Mouse (Mus musculus) midbrain, embryonic 16.5 days (tissue): ENCODE measurements around the gene Kif18a. TPM values are rescaled to one million over a fixed set of nuclear protein-coding genes. Genes with fewer than 3 reads are reported as not detected.

Experiments
- ATAC-seq: fragments of 200-750 bp; cut with Nextera tagmentation; 2 replicates; pipeline ENCODE4 v1.8.0; 2017; ENCODE audit warnings: moderate TSS enrichment
- H3K27ac ChIP-seq: fragments of 300-500 bp; sonication (generic); 2 replicates; pipeline ENCODE4 v1.5.1; 2014; ENCODE audit warnings: mild to moderate bottlenecking, low read length, mixed read lengths
- H3K27me3 ChIP-seq: fragments of 300-500 bp; sonication (generic); 2 replicates; pipeline ENCODE4 v1.6.1; 2014; ENCODE audit warnings: low read depth, low read length, mixed read lengths; ENCODE audit not compliant: control insufficient read depth, insufficient read depth
- H3K36me3 ChIP-seq: fragments of 300-500 bp; sonication (generic); 2 replicates; pipeline ENCODE4 v1.6.1; 2014; ENCODE audit warnings: mild to moderate bottlenecking, low read length, moderate library complexity, mixed read lengths; ENCODE audit not compliant: control insufficient read depth, insufficient read depth
- H3K4me1 ChIP-seq: fragments of 300-500 bp; sonication (generic); 2 replicates; pipeline ENCODE4 v1.6.1; 2014; ENCODE audit warnings: mild to moderate bottlenecking, low read length, mixed read lengths; ENCODE audit not compliant: control insufficient read depth, insufficient read depth
- H3K4me2 ChIP-seq: fragments of 300-500 bp; sonication (generic); 2 replicates; pipeline ENCODE4 v1.6.1; 2014; ENCODE audit warnings: mild to moderate bottlenecking, low read length, mixed read lengths
- H3K4me3 ChIP-seq: fragments of 300-500 bp; sonication (generic); 2 replicates; pipeline ENCODE4 v1.5.1; 2014; ENCODE audit warnings: low read depth, mild to moderate bottlenecking, low read length, moderate library complexity, mixed read lengths
- H3K9ac ChIP-seq: fragments of 300-500 bp; sonication (generic); 2 replicates; pipeline ENCODE4 v1.6.1; 2014; ENCODE audit warnings: low read depth, low read length, mixed read lengths
- H3K9me3 ChIP-seq: fragments of 300-500 bp; sonication (generic); replicated peaks from 2 replicates; pipeline ENCODE4 v1.6.1; 2014; ENCODE audit warnings: mild to moderate bottlenecking, low read length, mixed read lengths; ENCODE audit not compliant: control insufficient read depth, poor library complexity, severe bottlenecking
- WGBS: fragments of 180-500 bp; shearing (Covaris S2); extraction: QIAGEN DNeasy Blood & Tissue Kit; methylation state at CpG from one replicate; pipeline ENCODE4 v1.1.7; 2014; 5-methylcytosine and 5-hydroxymethylcytosine counted together
- polyA plus RNA-seq: library from polyadenylated mRNA; unstranded; fragments of >200 nt; fragmentation: Nextera tagmentation; extraction: Ambion mirVana; gene quantifications from 2 replicates; pipeline ENCODE4 v1.2.1, GENCODE M21; 2015

Kif18a gene
- polyA plus RNA-seq, result 3.1 and 3.7 TPM in 2 replicates

DNA sequence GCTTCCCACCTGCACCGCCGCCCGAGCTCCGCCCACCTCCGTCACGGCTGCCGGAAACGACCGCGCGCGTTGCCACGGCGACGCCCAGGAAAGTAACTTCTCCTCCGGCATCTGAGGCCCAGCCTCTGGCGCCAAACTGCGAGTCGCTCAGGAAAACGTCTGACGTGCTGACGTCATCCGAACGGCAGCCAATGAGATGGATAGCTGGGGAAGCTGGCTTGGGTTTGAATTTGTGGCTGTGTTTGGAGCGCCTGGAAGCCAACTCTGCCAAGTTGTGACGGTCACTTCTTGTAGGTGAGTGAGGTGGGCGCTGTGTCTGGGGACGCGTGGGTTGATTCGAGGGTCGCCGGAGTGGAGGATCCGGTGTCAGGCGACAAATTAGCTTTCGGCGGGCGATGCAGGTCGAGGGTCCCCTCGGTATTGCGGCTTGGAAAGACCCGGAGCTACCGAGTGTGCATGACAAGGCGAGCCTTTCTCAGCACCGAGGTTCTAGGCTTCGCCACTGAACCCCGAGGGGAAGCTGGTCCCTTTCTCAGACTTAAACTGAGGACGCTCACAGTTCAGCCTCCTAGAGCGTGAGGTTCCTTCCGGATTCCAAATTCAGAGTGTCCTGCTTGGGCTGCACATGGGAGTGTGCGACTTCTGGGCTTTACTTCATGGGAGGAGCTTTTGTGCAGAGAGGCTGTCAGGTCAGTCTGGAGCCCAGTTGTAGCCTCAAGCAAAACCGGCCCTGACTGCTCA, at the start of gene Kif18a, which contains the start of gene Mettl15:
TSS of gene Kif18a (plus strand) at position 139 of the 741 bp plus-strand sequence.
TSS of gene Mettl15 (minus strand) at position 149 of the 741 bp plus-strand sequence.
- peak; percentile 99 for ATAC-seq
- Histone ChIP-seq H3K9ac (peak within 1 kb of the TSS; percentile 62), H3K9me3 (no peaks in the 10 kb centered on the region), H3K36me3 (no peaks in the 10 kb centered on the region), H3K27me3 (no peaks in the 10 kb centered on the region), H3K4me2 (peak within 1 kb of the TSS; percentile 75), H3K4me1 (peaks cover 9% of the 10 kb centered on the region), H3K4me3 (peak within 1 kb of the TSS; percentile 50), H3K27ac (peak within 1 kb of the TSS; percentile 67)
- under 1% methylated on average over 51 of the region's 51 CpGs for WGBS

DNA sequence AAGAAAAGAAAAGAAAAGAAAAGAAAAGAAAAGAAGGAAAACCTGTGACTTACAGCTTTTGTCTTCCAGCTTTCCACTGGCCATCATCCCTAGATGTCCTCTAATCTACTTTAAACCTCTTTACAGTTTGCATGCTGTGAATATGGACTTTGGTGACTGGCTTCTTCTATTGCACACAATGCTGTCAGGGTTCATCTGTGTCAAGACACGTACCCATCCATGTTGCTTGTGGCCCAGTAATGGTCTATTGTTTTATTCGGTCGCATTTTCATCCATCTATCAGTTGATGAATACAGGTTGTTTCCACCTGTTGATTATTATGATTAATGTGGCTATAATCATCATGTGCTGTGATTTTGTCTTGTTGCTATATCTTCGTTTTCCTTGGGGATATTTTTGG, 46.7 kb upstream of the Kif18a start:
- Histone ChIP-seq H3K27ac (no peak overlapping the region), H3K4me2 (no peak overlapping the region), H3K9me3 (no peaks in the 10 kb centered on the region), H3K4me1 (no peaks in the 10 kb centered on the region), H3K36me3 (no peaks in the 10 kb centered on the region), H3K27me3 (no peaks in the 10 kb centered on the region), H3K4me3 (no peak overlapping the region), H3K9ac (no peak overlapping the region)
- WGBS, result 88% methylated on average over 4 of the region's 4 CpGs
- no peak for ATAC-seq

DNA sequence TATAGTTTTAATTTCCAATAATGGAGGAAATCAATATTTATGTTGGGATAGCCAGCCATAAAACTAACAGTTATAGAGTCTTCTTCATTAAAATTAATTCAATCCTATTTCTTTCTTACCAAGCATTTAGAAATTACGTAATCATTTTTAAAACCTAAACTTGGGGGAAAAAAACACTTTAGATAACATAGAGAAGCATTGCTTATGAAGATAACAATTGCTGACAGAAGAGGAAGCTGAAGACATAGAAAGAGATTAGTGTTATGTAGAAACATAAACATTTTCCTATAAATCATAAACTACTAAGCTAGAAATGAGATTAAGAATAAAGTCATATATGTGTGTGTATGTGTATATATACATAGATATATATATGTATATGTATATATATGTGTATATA, 44.8 kb upstream of the Kif18a start:
- H3K4me3 ChIP-seq, result no peak overlapping the region
- H3K27me3 ChIP-seq, result no peaks in the 10 kb centered on the region
- no peaks in the 10 kb centered on the region for H3K9me3 ChIP-seq
- no peak for ATAC-seq
- H3K4me1 ChIP-seq, result no peaks in the 10 kb centered on the region
- H3K4me2 ChIP-seq, result no peak overlapping the region
- no peak overlapping the region for H3K9ac ChIP-seq
- no peak overlapping the region for H3K27ac ChIP-seq
- WGBS, result 100% methylated on average over 1 of the region's 1 CpGs
- H3K36me3 ChIP-seq, result no peaks in the 10 kb centered on the region

DNA sequence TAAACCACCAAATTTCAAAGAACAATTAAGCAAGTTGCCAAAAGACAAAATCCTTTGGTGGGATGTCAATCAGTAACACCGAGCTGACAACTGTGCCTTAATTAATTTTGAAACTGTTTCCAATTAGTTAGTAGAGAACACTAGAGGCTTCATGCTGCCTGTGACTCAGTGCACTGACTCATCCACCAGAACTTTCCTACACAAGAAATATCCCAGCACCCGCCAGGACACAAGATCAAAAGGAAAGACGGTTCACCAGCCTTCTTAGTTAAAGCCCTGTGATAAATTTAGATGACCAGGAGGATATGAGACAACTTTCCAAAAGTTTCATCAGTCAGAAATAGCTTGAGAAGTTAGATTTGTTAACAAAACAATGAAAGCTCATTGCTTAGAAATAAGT, 38.6 kb upstream of the Kif18a start:
- WGBS, result 67% methylated on average over 3 of the region's 3 CpGs
- no peaks in the 10 kb centered on the region for H3K36me3 ChIP-seq
- ATAC-seq, result no peak

DNA sequence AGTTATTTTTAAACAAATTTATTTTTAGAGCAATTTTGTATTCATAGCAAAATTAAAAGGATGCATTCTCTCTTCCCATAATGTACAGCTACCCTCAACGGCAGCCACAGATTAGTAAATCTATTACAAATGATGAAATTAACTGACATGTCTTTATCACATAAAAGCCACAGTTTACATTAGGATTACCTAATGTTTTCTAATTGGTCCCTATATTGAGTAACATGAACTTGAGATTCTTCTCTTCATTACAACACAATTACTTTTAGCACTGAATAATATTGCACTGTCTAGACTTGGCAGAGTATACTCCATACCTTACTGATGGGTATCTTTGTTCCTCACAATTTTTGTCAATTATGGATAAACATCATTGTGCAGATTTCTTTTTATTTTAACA, 17.8 kb upstream of the Kif18a start:
- no peak overlapping the region for H3K9ac ChIP-seq
- ATAC-seq, result no peak
- no peaks in the 10 kb centered on the region for H3K4me1 ChIP-seq
- no peaks in the 10 kb centered on the region for H3K36me3 ChIP-seq
- H3K9me3 ChIP-seq, result no peaks in the 10 kb centered on the region
- H3K27me3 ChIP-seq, result no peaks in the 10 kb centered on the region
- no peak overlapping the region for H3K4me3 ChIP-seq
- no peak overlapping the region for H3K27ac ChIP-seq
- 91% methylated on average over 1 of the region's 1 CpGs for WGBS
- no peak overlapping the region for H3K4me2 ChIP-seq

More for the DNA sequence above, 38.6 kb upstream of the Kif18a start:
- no peak overlapping the region for H3K27ac ChIP-seq
- no peaks in the 10 kb centered on the region for H3K4me1 ChIP-seq
- no peaks in the 10 kb centered on the region for H3K9me3 ChIP-seq
- H3K4me3 ChIP-seq, result no peak overlapping the region
- no peak overlapping the region for H3K9ac ChIP-seq
- H3K4me2 ChIP-seq, result no peak overlapping the region
- H3K27me3 ChIP-seq, result no peaks in the 10 kb centered on the region

DNA sequence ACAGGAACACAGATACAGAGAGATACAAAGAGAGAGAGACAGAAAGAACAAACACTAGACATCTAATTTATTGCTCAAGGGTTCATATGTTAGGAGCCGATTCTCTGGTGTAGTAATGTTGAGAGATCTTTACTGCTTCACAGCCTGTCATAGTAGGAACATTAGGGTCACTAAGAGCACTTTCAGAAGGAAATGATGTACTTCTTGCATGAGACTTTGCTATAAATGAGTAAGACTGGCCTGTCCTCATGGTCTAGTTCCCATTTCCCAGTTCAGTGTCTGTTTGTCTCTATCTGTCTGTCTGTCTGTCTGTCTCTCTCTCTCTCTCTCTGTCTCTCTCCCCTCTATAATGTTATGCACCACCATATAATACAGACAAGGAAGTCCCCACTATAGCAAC, 7.4 kb upstream of the Kif18a start:
- WGBS, result 90% methylated on average over 1 of the region's 1 CpGs

DNA sequence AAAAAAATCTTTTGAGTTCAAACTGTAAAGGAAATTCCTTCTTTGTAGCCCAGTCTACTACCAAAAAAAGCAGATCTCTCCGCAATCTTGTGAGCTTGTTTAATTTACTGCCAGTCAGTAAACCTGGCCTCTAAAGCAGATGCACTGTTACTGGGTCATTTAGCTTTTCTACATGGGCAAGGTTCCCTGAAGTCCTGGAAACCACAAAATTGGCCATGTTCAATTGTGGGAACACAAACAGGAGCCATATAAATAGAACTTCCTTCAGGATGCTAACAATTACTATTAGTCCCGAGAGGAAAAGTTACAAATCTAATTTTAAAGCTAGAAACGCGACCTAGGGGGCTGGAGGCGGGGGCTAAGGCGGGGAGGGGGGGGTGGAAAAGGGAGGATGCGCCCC, 2.9 kb upstream of the Kif18a start:
- H3K4me3 ChIP-seq, result peak overlapping the region; percentile 43
- 12% methylated on average over 7 of the region's 7 CpGs for WGBS
- peaks cover 9% of the 10 kb centered on the region for H3K4me1 ChIP-seq
- peak overlapping the region; percentile 67 for H3K4me2 ChIP-seq
- H3K36me3 ChIP-seq, result no peaks in the 10 kb centered on the region
- no peaks in the 10 kb centered on the region for H3K9me3 ChIP-seq
- ATAC-seq, result no peak
- H3K27ac ChIP-seq, result no peak overlapping the region
- H3K27me3 ChIP-seq, result no peaks in the 10 kb centered on the region
- H3K9ac ChIP-seq, result peak overlapping the region; percentile 61

More for the DNA sequence above, 7.4 kb upstream of the Kif18a start:
- H3K27me3 ChIP-seq, result no peaks in the 10 kb centered on the region
- H3K36me3 ChIP-seq, result no peaks in the 10 kb centered on the region
- H3K9me3 ChIP-seq, result no peaks in the 10 kb centered on the region
- ATAC-seq, result no peak
- H3K27ac ChIP-seq, result no peak overlapping the region
- peaks cover 3% of the 10 kb centered on the region for H3K4me1 ChIP-seq
- no peak overlapping the region for H3K4me2 ChIP-seq
- H3K4me3 ChIP-seq, result no peak overlapping the region
- no peak overlapping the region for H3K9ac ChIP-seq

DNA sequence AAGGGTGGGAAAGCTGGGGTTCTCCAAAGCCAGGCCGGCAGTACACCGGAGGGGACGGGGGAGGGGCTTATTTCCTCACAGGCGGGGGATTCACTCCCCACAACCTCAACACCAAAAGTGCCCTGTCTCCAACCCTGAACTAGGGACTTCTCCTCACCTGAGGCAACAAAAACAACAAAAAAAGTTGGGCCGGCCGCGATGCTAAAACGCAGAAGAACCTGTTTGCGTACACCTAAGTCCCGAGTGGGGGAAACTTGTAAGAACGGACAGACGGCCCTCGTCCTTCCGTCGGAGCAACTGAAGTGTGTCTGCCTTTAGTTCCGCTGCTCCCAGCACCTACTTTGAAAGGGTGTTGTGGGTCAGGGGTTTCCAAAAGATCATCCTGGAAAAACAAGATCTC, 2.5 kb upstream of the Kif18a start:
- Histone ChIP-seq H3K36me3 (no peaks in the 10 kb centered on the region), H3K9ac (peak overlapping the region; percentile 61), H3K4me2 (peak overlapping the region; percentile 67), H3K27me3 (no peaks in the 10 kb centered on the region), H3K4me1 (peaks cover 9% of the 10 kb centered on the region), H3K4me3 (peak overlapping the region; percentile 43), H3K9me3 (no peaks in the 10 kb centered on the region), H3K27ac (no peak overlapping the region)
- no peak for ATAC-seq
- WGBS, result under 1% methylated on average over 16 of the region's 16 CpGs

DNA sequence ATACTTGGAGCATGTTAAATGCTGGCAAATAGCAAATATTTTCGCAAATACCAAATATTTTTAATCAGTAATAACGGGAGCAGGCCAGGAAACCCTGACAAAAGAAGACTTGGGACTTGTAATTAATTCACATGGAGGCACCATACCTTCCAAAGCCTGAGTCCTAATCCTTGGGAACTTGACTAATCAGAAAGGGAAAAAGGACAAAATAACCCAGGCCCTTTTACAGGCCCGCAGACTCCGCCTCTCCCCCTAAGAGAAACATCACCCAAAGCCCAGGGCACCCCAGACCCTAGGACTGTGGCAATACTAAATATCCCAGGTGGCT, 302 bp upstream of the Kif18a start:
- H3K36me3 ChIP-seq, result no peaks in the 10 kb centered on the region
- H3K27ac ChIP-seq, result peak overlapping the region; percentile 67
- H3K4me2 ChIP-seq, result peak overlapping the region; percentile 75
- no peaks in the 10 kb centered on the region for H3K9me3 ChIP-seq
- H3K9ac ChIP-seq, result peak overlapping the region; percentile 62
- ATAC-seq, result no peak
- H3K4me1 ChIP-seq, result peaks cover 9% of the 10 kb centered on the region
- H3K27me3 ChIP-seq, result no peaks in the 10 kb centered on the region
- H3K4me3 ChIP-seq, result peak overlapping the region; percentile 50
- WGBS, result 5% methylated on average over 4 of the region's 4 CpGs
